Mouse (Mus musculus) urinary bladder, postnatal 36 days (tissue): ENCODE results near the gene Gtf3c1.
"Not testable (repeated sequence)": the region's sequence is repeated elsewhere in the genome, so short reads cannot be mapped to it uniquely, and the experiment has no call there.

ENCODE experiments used
- DNase-seq, 2 experiments: peaks; one replicate each; pipeline ENCODE4 v3.0.0; 2022; ENCODE audit warnings: low spot score in 2 of 2, mixed read lengths in 1 of 2

The Gtf3c1 gene

DNA sequence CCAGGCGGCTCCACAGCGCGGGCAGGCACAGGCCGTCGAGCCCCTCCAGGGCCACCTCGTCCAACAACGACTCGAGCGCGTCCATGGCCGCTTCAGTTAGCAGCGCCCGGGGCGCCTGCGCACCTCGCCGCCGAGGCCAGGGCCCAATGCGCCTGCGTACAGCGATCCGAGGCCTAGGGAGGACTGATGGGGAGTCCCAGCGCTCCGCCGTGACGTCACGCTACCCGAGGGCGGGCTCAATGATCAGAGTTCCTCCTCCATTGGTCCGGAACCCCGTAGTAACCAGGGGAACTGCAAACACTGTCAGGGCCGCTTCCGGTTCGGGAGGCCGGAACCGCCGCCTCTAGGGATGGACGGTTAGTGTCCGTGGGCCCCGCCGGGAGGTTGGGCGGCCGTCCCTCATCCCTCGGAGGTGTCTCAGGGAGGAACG lies at the start of gene Gtf3c1, which contains the start of gene D430042O09Rik:
TSS of gene Gtf3c1 (minus strand) at position 188 of the 430 bp plus-strand sequence.
TSS of gene D430042O09Rik (plus strand) at position 296 of the 430 bp plus-strand sequence.
- DNase-seq: peak; percentile 98 to 100

- DNase-seq: no peak
These were observed 49.2 kb upstream of the Gtf3c1 start for GRCm38 (mm10) chr7:125756806-125757205.

GRCm38 (mm10) chr7:125753326-125753715 lies 45.7 kb upstream of the Gtf3c1 start:
- no peak for DNase-seq

DNA sequence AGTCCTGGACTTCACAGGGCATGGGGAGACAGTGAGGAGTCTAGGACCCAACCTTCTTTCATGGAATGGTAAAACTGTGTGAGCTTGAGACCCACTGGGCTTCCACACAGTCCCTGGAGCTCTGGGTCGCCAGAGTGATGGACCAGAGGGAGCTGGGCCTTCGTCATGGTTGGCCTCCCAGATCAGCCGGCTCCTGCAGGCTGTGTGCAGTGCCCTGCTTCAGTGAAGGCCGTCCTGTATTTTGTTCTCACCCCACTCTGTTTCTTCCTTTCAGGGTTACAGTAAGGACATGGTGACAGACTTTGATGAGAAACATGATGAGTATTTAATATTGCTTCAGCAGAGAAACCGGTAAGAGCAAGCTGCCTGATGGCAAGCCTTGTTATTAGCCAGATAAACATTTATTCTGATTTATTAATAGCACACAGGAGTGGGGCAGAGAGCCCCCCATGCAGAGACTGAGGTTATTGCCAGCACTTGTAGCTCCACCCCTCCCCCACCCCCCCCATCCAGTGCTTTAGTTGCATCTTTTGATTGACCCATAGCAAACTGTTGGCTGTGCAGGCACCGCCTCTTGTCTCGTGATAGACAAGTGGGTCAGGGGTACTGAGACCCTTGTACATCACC lies 45.2 kb upstream of the Gtf3c1 start:
- DNase-seq: no peak

GRCm38 (mm10) chr7:125748186-125748585 lies 40.6 kb upstream of the Gtf3c1 start:
- DNase-seq: no peak

GRCm38 (mm10) chr7:125747316-125747690 lies 39.7 kb upstream of the Gtf3c1 start:
- no peak for DNase-seq

- DNase-seq: no peak
These were observed 39.2 kb upstream of the Gtf3c1 start for GRCm38 (mm10) chr7:125746621-125747315.

DNA sequence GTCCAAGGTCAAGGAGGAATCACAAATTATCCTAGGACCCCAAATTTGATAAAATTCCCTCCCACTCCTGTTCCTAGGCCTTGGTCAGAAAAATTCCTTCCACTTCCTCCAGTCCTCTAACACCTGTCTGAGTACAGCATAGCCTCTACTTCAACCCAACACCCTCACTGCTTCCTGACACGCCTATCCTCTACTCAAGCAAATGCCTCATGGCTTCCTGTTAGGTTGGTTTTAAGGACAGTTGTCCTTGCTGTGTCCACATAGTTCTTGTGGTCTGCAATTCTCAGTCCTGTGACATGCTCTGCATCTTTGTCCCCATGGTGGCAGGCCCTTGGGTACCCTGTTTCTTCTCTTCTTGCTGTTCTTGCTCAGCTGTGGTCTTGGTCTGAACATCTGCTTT lies 37.2 kb upstream of the Gtf3c1 start:
- DNase-seq: no peak

- DNase-seq: no peak
These were observed 33.7 kb upstream of the Gtf3c1 start for GRCm38 (mm10) chr7:125741271-125741703.

GRCm38 (mm10) chr7:125740521-125740920 lies 32.9 kb upstream of the Gtf3c1 start:
- DNase-seq: no peak

DNA sequence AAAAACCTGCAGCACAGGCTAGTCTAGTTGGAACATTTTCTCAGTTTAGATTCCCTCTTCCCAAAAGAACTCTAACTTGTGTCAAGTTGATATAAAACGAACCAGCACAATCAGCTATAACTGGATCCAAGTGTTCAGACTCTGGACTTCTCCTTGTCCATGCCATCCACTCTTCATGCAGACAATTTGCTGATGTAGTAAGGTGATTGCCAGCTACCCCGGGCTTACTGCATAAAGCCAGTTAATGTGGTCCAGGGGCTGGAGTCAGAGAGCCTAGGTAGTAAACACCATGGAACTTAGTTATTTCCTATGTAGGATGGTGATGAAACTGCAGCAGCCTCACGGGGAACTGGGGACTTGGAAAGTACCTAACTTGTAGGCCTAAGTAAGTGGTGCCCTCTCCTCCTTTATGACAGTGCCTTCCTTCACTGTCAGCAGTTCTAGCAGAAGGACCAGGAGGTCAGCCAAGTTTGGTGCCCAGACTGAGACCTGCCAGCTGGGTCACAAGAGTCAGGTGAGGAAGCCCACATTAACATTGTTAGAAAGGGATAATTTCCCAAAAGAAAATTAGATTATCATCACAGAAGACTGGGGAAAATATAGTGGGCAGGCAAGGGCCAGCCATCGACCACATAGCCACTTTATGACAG lies 28.9 kb upstream of the Gtf3c1 start:
- no peak for DNase-seq

GRCm38 (mm10) chr7:125733791-125734190 lies 26.2 kb upstream of the Gtf3c1 start:
- DNase-seq: no peak

DNA sequence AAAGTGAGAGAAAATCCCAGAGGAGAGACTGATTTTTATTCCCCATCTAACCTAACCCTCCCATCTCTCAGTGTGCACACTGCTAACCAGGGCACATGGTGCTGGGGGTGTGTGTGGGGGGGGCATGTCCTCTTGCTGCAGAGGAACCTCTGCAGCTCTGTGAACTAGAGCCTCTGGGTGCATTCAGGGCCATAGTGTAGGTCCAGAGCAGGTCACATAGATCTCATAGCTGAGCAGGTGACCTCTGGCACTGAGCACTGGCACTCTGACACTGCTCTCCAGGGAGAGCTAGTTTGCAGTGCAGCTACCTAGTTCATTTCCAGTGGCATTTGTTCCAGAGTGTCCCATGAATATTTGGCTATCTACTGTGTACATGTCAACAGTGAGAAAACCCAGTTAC lies 24.1 kb upstream of the Gtf3c1 start:
- no peak for DNase-seq

DNA sequence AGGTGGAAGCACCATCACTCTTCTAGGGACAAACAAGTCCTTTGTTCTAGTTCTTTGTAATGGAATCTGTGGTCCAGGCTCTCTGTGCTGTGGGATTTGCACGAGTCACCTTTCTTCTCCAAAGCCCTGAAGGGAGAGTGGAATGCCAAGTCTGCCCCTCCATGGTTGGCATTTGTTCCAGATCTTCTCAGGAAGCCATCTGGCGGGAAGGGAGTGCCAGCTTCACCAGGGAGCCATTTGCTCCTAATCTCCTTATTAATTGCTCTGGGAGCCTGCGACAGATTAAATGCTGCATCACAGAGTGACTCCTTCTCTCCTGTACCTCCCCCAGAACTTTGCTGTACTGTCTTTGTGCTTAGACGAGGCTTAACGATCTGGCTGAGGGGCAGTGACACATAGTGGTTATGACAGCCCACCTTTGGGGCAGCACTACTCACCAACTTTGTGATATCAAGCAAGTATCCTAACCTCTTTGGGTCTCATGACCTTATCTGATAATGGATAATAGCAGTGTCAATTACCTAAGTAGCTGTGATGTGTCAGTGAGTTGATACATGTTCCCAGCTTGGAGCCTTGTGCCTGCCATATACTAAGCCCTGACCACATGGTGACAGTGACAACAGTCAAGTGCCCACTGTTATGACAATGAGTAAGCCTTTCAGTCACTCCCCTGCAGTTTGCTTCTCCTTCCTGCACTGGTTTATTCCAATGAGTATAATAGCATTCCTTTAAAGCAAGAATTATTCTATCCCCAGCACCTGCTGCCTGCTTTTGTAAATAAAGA lies 15.8 kb upstream of the Gtf3c1 start:
- DNase-seq: no peak

GRCm38 (mm10) chr7:125722127-125722526 lies 14.5 kb upstream of the Gtf3c1 start:
- no peak for DNase-seq

GRCm38 (mm10) chr7:125721033-125721432 lies 13.5 kb upstream of the Gtf3c1 start:
- no peak for DNase-seq

- DNase-seq: no peak
These were observed 12.8 kb upstream of the Gtf3c1 start for GRCm38 (mm10) chr7:125720370-125720769.

- DNase-seq: peak in 1 of 2 experiments; percentile 5
These were observed 10.0 kb upstream of the Gtf3c1 start for GRCm38 (mm10) chr7:125717612-125718011.

DNA sequence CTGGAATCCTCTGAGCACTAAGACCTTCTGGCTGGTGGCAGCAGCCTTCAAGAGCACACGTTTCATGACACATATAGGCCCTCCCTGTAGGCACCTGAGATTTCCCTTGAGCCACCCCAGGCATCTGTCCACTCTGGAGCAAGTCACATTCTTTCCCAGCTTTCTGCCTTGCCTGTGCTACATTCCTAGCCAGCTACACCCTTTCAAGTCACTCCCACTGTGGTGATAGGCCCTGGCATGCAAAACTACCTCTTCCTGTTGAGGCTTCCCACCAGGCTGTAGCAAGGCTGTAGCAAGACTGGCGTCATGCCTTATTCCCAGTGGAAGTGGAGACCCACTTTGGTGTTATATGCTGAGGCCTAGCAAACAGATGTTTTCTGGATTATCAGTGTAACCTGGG lies 9.1 kb upstream of the Gtf3c1 start:
- peak in 1 of 2 experiments; percentile 18 for DNase-seq

DNA sequence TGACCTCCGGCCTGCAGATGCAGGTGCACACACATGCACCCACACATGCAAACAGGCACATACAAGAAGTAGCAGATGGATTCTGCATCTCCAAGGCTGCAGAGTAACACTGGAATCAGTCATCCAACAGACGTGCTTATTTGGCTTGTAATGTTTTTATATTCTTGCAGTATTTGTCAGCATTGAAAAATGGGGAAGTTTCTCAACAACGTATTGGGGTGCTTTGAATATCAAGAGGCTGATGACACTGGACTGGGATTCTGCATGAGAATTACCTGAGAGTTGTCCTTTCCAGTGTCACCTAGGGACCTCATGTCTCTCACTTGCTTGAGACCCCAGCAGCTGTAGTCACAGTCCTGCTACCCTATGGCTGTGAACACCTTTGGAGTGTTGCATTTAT lies 7.2 kb upstream of the Gtf3c1 start:
- DNase-seq: no peak

GRCm38 (mm10) chr7:125713542-125714055 lies 6.0 kb upstream of the Gtf3c1 start:
- DNase-seq: not testable (repeated sequence)

GRCm38 (mm10) chr7:125708100-125708499 lies 520 bp upstream of the Gtf3c1 start:
- no peak for DNase-seq
